In the genomic region with DNA sequence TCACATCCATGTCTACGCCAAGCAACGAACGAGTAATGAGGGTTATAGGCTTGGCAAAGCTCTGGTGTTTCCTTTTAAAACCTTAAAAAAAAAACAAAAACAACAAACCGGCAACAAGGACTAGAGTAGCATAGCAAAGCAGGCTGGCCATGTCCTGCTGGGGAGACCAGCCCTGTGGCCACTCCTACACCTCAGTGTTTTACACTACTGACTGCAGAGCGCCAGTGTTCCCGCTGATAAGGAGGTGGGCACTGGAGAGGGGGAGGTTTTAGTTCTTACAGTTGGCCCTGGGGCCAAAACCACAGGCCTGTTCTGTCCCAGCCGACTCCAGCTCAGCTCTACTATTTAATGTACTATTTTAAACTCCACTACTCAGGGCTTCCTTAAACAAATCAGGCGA, we compare ENCODE assay signal across 8 mouse cellular contexts. TPM values are rescaled to one million over a fixed set of nuclear protein-coding genes. Genes with fewer than 3 reads are reported as not detected.
DNase-seq lines count a peak whose midpoint lies in the region; ATAC-seq and TF ChIP-seq lines count a peak whose summit lies in the region.
"Had no signal": no experiment of that assay in that cellular context is flagged by ENCODE, and none has a peak within 500 bp of the region (broad histone marks: within the 10 kb centered on the region; RNA-seq: fewer than 3 reads in every experiment).

No protein-coding gene starts in this region.

- no peak for DNase-seq in kidney, postnatal 14 days
- DNase-seq in brain, embryonic 14.5 days (ENCODE audit: low read depth), result peak; percentile 32
- DNase-seq in adrenal gland, postnatal 36 days, result no peak
- DNase-seq in left cerebral cortex, postnatal 10 days (ENCODE audit: extremely low spot score in 1 of 2, low spot score in 2 of 2), result no peak
- DNase-seq: kidney, postnatal 25 days had no signal

- no peaks in the 10 kb centered on the region for H3K9me3 ChIP-seq in kidney, embryonic 15.5 days (replicated peaks)
- no peaks in the 10 kb centered on the region for H3K9me3 ChIP-seq in embryonic facial prominence, embryonic 15.5 days (replicated peaks)
- no peaks in the 10 kb centered on the region for H3K9me3 ChIP-seq in liver, embryonic 15.5 days (replicated peaks)

- intact Hi-C loops in left cerebral cortex, postnatal 10 days (cut with DNase I), result no loop called here

- no peaks in the 10 kb centered on the region for H3K27me3 ChIP-seq in kidney, embryonic 15.5 days
- H3K27me3 ChIP-seq in embryonic facial prominence, embryonic 15.5 days, result no peaks in the 10 kb centered on the region
- no peaks in the 10 kb centered on the region for H3K27me3 ChIP-seq in liver, embryonic 15.5 days

- peaks cover 72% of the 10 kb centered on the region for H3K36me3 ChIP-seq in kidney, embryonic 15.5 days
- H3K36me3 ChIP-seq in embryonic facial prominence, embryonic 15.5 days, result peaks cover 57% of the 10 kb centered on the region
- H3K36me3 ChIP-seq in liver, embryonic 15.5 days (replicated peaks), result peaks cover 41% of the 10 kb centered on the region

- H3K4me3 ChIP-seq in kidney, embryonic 15.5 days (replicated peaks), result no peak overlapping the region
- no peak overlapping the region for H3K4me3 ChIP-seq in embryonic facial prominence, embryonic 15.5 days (replicated peaks)
- H3K4me3 ChIP-seq in liver, embryonic 15.5 days (replicated peaks), result peak overlapping the region; percentile 9; the same call in 1 of the 2 replicates

- no peak overlapping the region for H3K9ac ChIP-seq in kidney, embryonic 15.5 days
- H3K9ac ChIP-seq in embryonic facial prominence, embryonic 15.5 days, result no peak overlapping the region
- H3K9ac ChIP-seq in liver, embryonic 15.5 days, result peak overlapping the region; percentile 36

- no peak for TF ChIP-seq CTCF in brain, embryonic 14.5 days (IDR thresholded peaks at IDR 0.05; ENCODE audit: borderline replicate concordance, extremely low read depth, insufficient read depth, insufficient read length)

- WGBS in kidney, embryonic 15.5 days, result 30% methylated on average over 8 of the region's 8 CpGs
- 22% methylated on average over 8 of the region's 8 CpGs for WGBS in embryonic facial prominence, embryonic 15.5 days
- 18% methylated on average over 8 of the region's 8 CpGs for WGBS in liver, embryonic 15.5 days (ENCODE audit: insufficient replicate concordance)

- H3K27ac ChIP-seq in kidney, embryonic 15.5 days, result peak overlapping the region; percentile 76
- H3K27ac ChIP-seq in embryonic facial prominence, embryonic 15.5 days (replicated peaks), result peak overlapping the region; percentile 75
- peak overlapping the region; percentile 76 for H3K27ac ChIP-seq in liver, embryonic 15.5 days (replicated peaks)

- no peak for TF ChIP-seq POLR2A in brain, embryonic 14.5 days (IDR thresholded peaks at IDR 0.05; ENCODE audit: borderline replicate concordance, extremely low read depth, insufficient read depth, insufficient read length, poor library complexity, severe bottlenecking)

- H3K4me1 ChIP-seq in kidney, embryonic 15.5 days, result peaks cover 15% of the 10 kb centered on the region
- H3K4me1 ChIP-seq in embryonic facial prominence, embryonic 15.5 days, result peaks cover 44% of the 10 kb centered on the region
- peaks cover 57% of the 10 kb centered on the region for H3K4me1 ChIP-seq in liver, embryonic 15.5 days (replicated peaks)

- 0 out of 2 replicates have a peak, but pooled peaks have one; percentile 19 for ATAC-seq in kidney, embryonic 15.5 days (replicated peaks; ENCODE audit: low FRiP score)
- ATAC-seq in embryonic facial prominence, embryonic 15.5 days (ENCODE audit: insufficient number of reproducible peaks, low FRiP score, low TSS enrichment, low read depth), result no peak
- ATAC-seq in liver, embryonic 15.5 days (ENCODE audit: insufficient read depth), result peak; percentile 82

- no peak overlapping the region for H3K4me2 ChIP-seq in kidney, embryonic 15.5 days
- H3K4me2 ChIP-seq in embryonic facial prominence, embryonic 15.5 days (replicated peaks), result no peak overlapping the region
- H3K4me2 ChIP-seq in liver, embryonic 15.5 days, result peak overlapping the region; percentile 54

RNA-seq across cellular contexts. Expression of a gene that starts 15.8 kb away (rescaled TPM):
- polyA plus RNA-seq in kidney, embryonic 15.5 days (2015; fragmentation: Nextera tagmentation; extraction: Ambion mirVana), result 102 and 105 TPM in 2 replicates
- polyA plus RNA-seq in brain, embryonic 14.5 days (2012; rRNA removed), result 204 and 243 TPM in 2 replicates
- polyA plus RNA-seq in embryonic facial prominence, embryonic 15.5 days (2015; fragmentation: Nextera tagmentation; extraction: Ambion mirVana), result 90.1 and 91.9 TPM in 2 replicates
- 21.3 and 21.4 TPM in 2 replicates for polyA plus RNA-seq in liver, embryonic 15.5 days (2015; fragmentation: Nextera tagmentation; extraction: Ambion mirVana)
- total RNA-seq in adrenal gland, postnatal 36 days (2021), result 10 to 100 TPM; 32.2 to 40.7 TPM
- total RNA-seq in left cerebral cortex, postnatal 10 days (2021), result 100 to 1,000 TPM; 165 to 184 TPM

RNA-seq across cellular contexts. Expression of a gene that starts 32.2 kb away (rescaled TPM):
- 42.0 and 45.5 TPM in 2 replicates for polyA plus RNA-seq in kidney, embryonic 15.5 days (2015; fragmentation: Nextera tagmentation; extraction: Ambion mirVana)
- polyA plus RNA-seq in brain, embryonic 14.5 days (2012; rRNA removed), result 48.6 and 57.5 TPM in 2 replicates
- 49.6 and 54.9 TPM in 2 replicates for polyA plus RNA-seq in embryonic facial prominence, embryonic 15.5 days (2015; fragmentation: Nextera tagmentation; extraction: Ambion mirVana)
- 16.3 and 16.5 TPM in 2 replicates for polyA plus RNA-seq in liver, embryonic 15.5 days (2015; fragmentation: Nextera tagmentation; extraction: Ambion mirVana)
- 10 to 100 TPM; 35.3 to 36.6 TPM for total RNA-seq in adrenal gland, postnatal 36 days (2021)
- total RNA-seq in left cerebral cortex, postnatal 10 days (2021), result 10 to 100 TPM; 46.8 to 47.2 TPM

RNA-seq across cellular contexts. Expression of a gene that starts 33.0 kb away (rescaled TPM):
- 45.3 and 49.8 TPM in 2 replicates for polyA plus RNA-seq in kidney, embryonic 15.5 days (2015; fragmentation: Nextera tagmentation; extraction: Ambion mirVana)
- 51.3 and 58.6 TPM in 2 replicates for polyA plus RNA-seq in brain, embryonic 14.5 days (2012; rRNA removed)
- polyA plus RNA-seq in embryonic facial prominence, embryonic 15.5 days (2015; fragmentation: Nextera tagmentation; extraction: Ambion mirVana), result 54.9 and 57.6 TPM in 2 replicates
- polyA plus RNA-seq in liver, embryonic 15.5 days (2015; fragmentation: Nextera tagmentation; extraction: Ambion mirVana), result 41.0 and 42.8 TPM in 2 replicates
- total RNA-seq in adrenal gland, postnatal 36 days (2021), result 10 to 100 TPM; 68.6 to 91.4 TPM
- total RNA-seq in left cerebral cortex, postnatal 10 days (2021), result 10 to 100 TPM; 34.7 to 36.3 TPM

RNA-seq across cellular contexts. Expression of a gene that starts 46.0 kb away (rescaled TPM):
- not detected in 2 replicates for polyA plus RNA-seq in kidney, embryonic 15.5 days (2015; fragmentation: Nextera tagmentation; extraction: Ambion mirVana)
- polyA plus RNA-seq in brain, embryonic 14.5 days (2012; rRNA removed), result not detected in 2 replicates
- not detected in 2 replicates for polyA plus RNA-seq in embryonic facial prominence, embryonic 15.5 days (2015; fragmentation: Nextera tagmentation; extraction: Ambion mirVana)
- polyA plus RNA-seq in liver, embryonic 15.5 days (2015; fragmentation: Nextera tagmentation; extraction: Ambion mirVana), result not detected in 2 replicates
- not detected for total RNA-seq in adrenal gland, postnatal 36 days (2021)
- total RNA-seq in left cerebral cortex, postnatal 10 days (2021), result not detected

RNA-seq across cellular contexts. Expression of a gene that starts 51.0 kb away (rescaled TPM):
- polyA plus RNA-seq in kidney, embryonic 15.5 days (2015; fragmentation: Nextera tagmentation; extraction: Ambion mirVana), result 0.06 TPM in 1 of 2 replicates, not detected in the other
- polyA plus RNA-seq in brain, embryonic 14.5 days (2012; rRNA removed), result 1.9 and 2.6 TPM in 2 replicates
- polyA plus RNA-seq in embryonic facial prominence, embryonic 15.5 days (2015; fragmentation: Nextera tagmentation; extraction: Ambion mirVana), result 0.37 and 0.38 TPM in 2 replicates
- polyA plus RNA-seq in liver, embryonic 15.5 days (2015; fragmentation: Nextera tagmentation; extraction: Ambion mirVana), result not detected in 2 replicates
- not detected for total RNA-seq in adrenal gland, postnatal 36 days (2021)
- 1 to 10 TPM; 1.3 to 2.0 TPM for total RNA-seq in left cerebral cortex, postnatal 10 days (2021)
